Mouse (Mus musculus) liver, embryonic 15.5 days (tissue): ENCODE results near the gene Ccl6. TPM values are rescaled to one million over a fixed set of nuclear protein-coding genes. Genes with fewer than 3 reads are reported as not detected.
A peak's percentile ranks its signal among the peaks of the same experiment; 100 is the strongest.

Source experiments
- ATAC-seq: fragments of 200-750 bp; cut with Nextera tagmentation; 2 replicates; pipeline ENCODE4 v1.8.0; 2017; ENCODE audit warnings: moderate number of reproducible peaks, mild to moderate bottlenecking, moderate library complexity; ENCODE audit not compliant: insufficient read depth
- H3K27ac ChIP-seq: fragments of 300-500 bp; sonication (generic); replicated peaks from 2 replicates; pipeline ENCODE4 v1.5.1; 2015; ENCODE audit warnings: mild to moderate bottlenecking, inconsistent platforms
- H3K27me3 ChIP-seq: fragments of 300-500 bp; sonication (generic); 2 replicates; pipeline ENCODE4 v1.6.1; 2015; ENCODE audit warnings: mild to moderate bottlenecking, inconsistent platforms
- H3K36me3 ChIP-seq: fragments of 300-500 bp; sonication (generic); replicated peaks from 2 replicates; pipeline ENCODE4 v1.6.1; 2015; ENCODE audit warnings: moderate library complexity, mild to moderate bottlenecking, inconsistent platforms
- H3K4me1 ChIP-seq: fragments of 300-500 bp; sonication (generic); replicated peaks from 2 replicates; pipeline ENCODE4 v1.6.1; 2015; ENCODE audit warnings: inconsistent platforms
- H3K4me2 ChIP-seq: fragments of 300-500 bp; sonication (generic); 2 replicates; pipeline ENCODE4 v1.6.1; 2015; ENCODE audit warnings: moderate library complexity, mild to moderate bottlenecking, inconsistent platforms
- H3K4me3 ChIP-seq: fragments of 300-500 bp; sonication (generic); replicated peaks from 2 replicates; pipeline ENCODE4 v1.5.1; 2015; ENCODE audit warnings: mild to moderate bottlenecking, inconsistent platforms
- H3K9ac ChIP-seq: fragments of 300-500 bp; sonication (generic); 2 replicates; pipeline ENCODE4 v1.6.1; 2015; ENCODE audit warnings: moderate library complexity, mild to moderate bottlenecking, inconsistent platforms
- H3K9me3 ChIP-seq: fragments of 300-500 bp; sonication (generic); replicated peaks from 2 replicates; pipeline ENCODE4 v1.6.1; 2016; ENCODE audit warnings: inconsistent platforms
- WGBS: fragments of 180-500 bp; shearing (Covaris S2); methylation state at CpG from one replicate; pipeline ENCODE4 v1.1.7; 2015; ENCODE audit warnings: mixed read lengths; ENCODE audit not compliant: insufficient replicate concordance; 5-methylcytosine and 5-hydroxymethylcytosine counted together
- polyA plus RNA-seq: library from polyadenylated mRNA; unstranded; fragments of >200 nt; fragmentation: Nextera tagmentation; extraction: Ambion mirVana; gene quantifications from 2 replicates; pipeline ENCODE4 v1.2.1, GENCODE M21; 2015

The Ccl6 gene
- polyA plus RNA-seq, 1 experiment from 2014 or later: 15.6 TPM

- no peaks in the 10 kb centered on the region for H3K27me3 ChIP-seq
- no peak overlapping the region for H3K9ac ChIP-seq
- ATAC-seq: no peak
- 31% methylated on average over 4 of the region's 4 CpGs for WGBS
- H3K4me1 ChIP-seq: peaks cover 9% of the 10 kb centered on the region; the same call in 1 of the 2 replicates
- peak overlapping the region; percentile 2; the same call in 1 of the 2 replicates for H3K4me3 ChIP-seq
- H3K27ac ChIP-seq: no peak overlapping the region
- H3K9me3 ChIP-seq: no peaks in the 10 kb centered on the region
- H3K36me3 ChIP-seq: 0 out of 2 replicates have a peak, but pooled peaks cover 5% of the 10 kb centered on the region
- H3K4me2 ChIP-seq: peak overlapping the region; percentile 8; the same call in 1 of the 2 replicates
Observed at GRCm38 (mm10) chr11:83576927-83577555, 15.8 kb downstream of the Ccl6 start.

DNA sequence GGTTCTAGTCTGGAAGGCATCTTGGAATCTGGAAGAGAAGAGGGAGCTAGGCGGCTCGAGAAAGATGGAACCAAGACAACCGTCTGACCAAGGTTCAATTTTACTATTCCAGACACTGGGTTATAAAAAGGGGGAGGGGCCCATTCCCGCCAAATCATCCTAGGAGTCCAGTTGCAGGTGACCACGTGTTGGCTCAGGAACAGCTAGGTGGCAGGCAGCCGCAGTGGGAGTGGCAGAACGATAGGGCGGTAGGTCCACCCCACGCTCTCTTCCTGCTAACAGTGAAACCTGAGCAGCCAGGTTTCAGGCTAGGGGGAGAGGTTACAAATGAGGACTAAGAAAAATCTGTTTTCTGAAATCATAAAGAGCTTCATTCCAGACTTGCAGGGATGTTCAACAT is 20.1 kb downstream of the Ccl6 start:
- Histone ChIP-seq H3K4me3 (no peak overlapping the region), H3K36me3 (0 out of 2 replicates have a peak, but pooled peaks cover 5% of the 10 kb centered on the region), H3K9ac (no peak overlapping the region), H3K9me3 (no peaks in the 10 kb centered on the region), H3K4me1 (peaks cover 13% of the 10 kb centered on the region), H3K27ac (no peak overlapping the region), H3K4me2 (no peak overlapping the region), H3K27me3 (no peaks in the 10 kb centered on the region)
- ATAC-seq: no peak
- 52% methylated on average over 9 of the region's 9 CpGs for WGBS

DNA sequence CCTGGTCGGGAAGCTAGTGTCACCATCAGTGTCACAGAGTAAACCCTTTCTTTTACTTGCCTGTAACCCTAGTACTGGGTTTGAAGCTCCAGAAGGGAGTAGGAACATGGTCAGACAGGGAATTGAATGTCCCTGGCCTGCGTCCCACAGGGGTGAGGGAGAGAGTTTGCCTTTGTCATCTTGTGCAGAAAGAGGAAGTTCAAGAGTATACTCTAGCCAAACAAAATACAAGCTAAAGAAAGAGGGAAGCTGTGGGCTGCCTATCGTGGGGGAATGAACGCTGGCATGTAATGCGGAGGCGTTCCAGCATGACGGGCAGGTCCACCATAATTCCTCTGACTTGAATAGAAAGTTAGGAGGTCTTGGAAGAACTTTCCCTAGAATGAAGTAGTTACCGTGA is 20.7 kb downstream of the Ccl6 start:
- no peak for ATAC-seq
- 0 out of 2 replicates have a peak overlapping the region, but pooled peaks have one; percentile 4 for H3K27ac ChIP-seq

DNA sequence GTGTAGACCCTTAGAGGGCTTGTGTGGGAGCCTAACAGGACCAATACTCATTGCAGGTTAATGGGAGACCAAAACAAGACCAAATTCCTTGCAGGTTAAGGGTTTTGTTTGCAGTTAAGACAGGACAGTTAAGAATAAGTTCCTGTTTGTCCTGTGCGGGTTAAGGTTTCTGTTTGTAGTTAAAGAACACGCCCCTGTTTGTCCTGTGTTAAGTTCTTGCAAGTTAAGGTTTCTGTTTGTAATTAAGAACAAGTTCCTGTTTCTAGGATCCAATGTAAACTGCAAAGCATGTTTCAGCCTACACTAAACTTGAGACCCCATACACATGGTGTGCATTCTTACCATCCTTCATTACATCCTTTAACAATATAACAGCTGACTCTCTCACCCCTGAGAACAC is 22.7 kb downstream of the Ccl6 start:
- no peak overlapping the region for H3K4me2 ChIP-seq
- peaks cover 8% of the 10 kb centered on the region for H3K4me1 ChIP-seq
- no peak for ATAC-seq
- H3K9me3 ChIP-seq: no peaks in the 10 kb centered on the region
- WGBS: 31% methylated on average over 2 of the region's 2 CpGs
- H3K27me3 ChIP-seq: no peaks in the 10 kb centered on the region
- no peak overlapping the region for H3K9ac ChIP-seq
- H3K36me3 ChIP-seq: no peaks in the 10 kb centered on the region
- H3K27ac ChIP-seq: peak overlapping the region; percentile 41; the same call in 1 of the 2 replicates
- H3K4me3 ChIP-seq: no peak overlapping the region

More for the DNA sequence above, 20.7 kb downstream of the Ccl6 start:
- 19% methylated on average over 8 of the region's 8 CpGs for WGBS
- Histone ChIP-seq H3K27me3 (no peaks in the 10 kb centered on the region), H3K9me3 (no peaks in the 10 kb centered on the region), H3K4me1 (peaks cover 13% of the 10 kb centered on the region), H3K36me3 (0 out of 2 replicates have a peak, but pooled peaks cover 5% of the 10 kb centered on the region), H3K4me2 (no peak overlapping the region), H3K4me3 (no peak overlapping the region), H3K9ac (no peak overlapping the region)

GRCm38 (mm10) chr11:83569249-83569648 is 23.6 kb downstream of the Ccl6 start:
- H3K36me3 ChIP-seq: no peaks in the 10 kb centered on the region
- H3K9ac ChIP-seq: no peak overlapping the region
- H3K9me3 ChIP-seq: no peaks in the 10 kb centered on the region
- 17% methylated on average over 7 of the region's 7 CpGs for WGBS
- H3K4me1 ChIP-seq: peaks cover 8% of the 10 kb centered on the region
- no peak overlapping the region for H3K4me2 ChIP-seq
- no peak overlapping the region for H3K27ac ChIP-seq
- H3K4me3 ChIP-seq: no peak overlapping the region
- H3K27me3 ChIP-seq: no peaks in the 10 kb centered on the region
- ATAC-seq: no peak

GRCm38 (mm10) chr11:83568786-83569185 is 24.1 kb downstream of the Ccl6 start:
- Histone ChIP-seq H3K27ac (no peak overlapping the region), H3K4me3 (no peak overlapping the region), H3K9me3 (no peaks in the 10 kb centered on the region), H3K4me1 (peaks cover 8% of the 10 kb centered on the region), H3K36me3 (no peaks in the 10 kb centered on the region), H3K27me3 (no peaks in the 10 kb centered on the region), H3K9ac (no peak overlapping the region), H3K4me2 (no peak overlapping the region)
- no peak for ATAC-seq
- 29% methylated on average over 3 of the region's 3 CpGs for WGBS

GRCm38 (mm10) chr11:83568061-83568460 is 24.8 kb downstream of the Ccl6 start:
- Histone ChIP-seq H3K4me1 (peaks cover 8% of the 10 kb centered on the region), H3K36me3 (no peaks in the 10 kb centered on the region), H3K27ac (no peak overlapping the region), H3K27me3 (no peaks in the 10 kb centered on the region), H3K9ac (no peak overlapping the region), H3K4me3 (no peak overlapping the region), H3K4me2 (no peak overlapping the region), H3K9me3 (no peaks in the 10 kb centered on the region)
- ATAC-seq: no peak
- 71% methylated on average over 9 of the region's 9 CpGs for WGBS

- H3K27ac ChIP-seq: no peak overlapping the region
- H3K36me3 ChIP-seq: no peaks in the 10 kb centered on the region
- H3K9me3 ChIP-seq: no peaks in the 10 kb centered on the region
- no peak overlapping the region for H3K9ac ChIP-seq
- 62% methylated on average over 7 of the region's 7 CpGs for WGBS
- no peak overlapping the region for H3K4me2 ChIP-seq
- H3K4me1 ChIP-seq: peaks cover 8% of the 10 kb centered on the region
- no peaks in the 10 kb centered on the region for H3K27me3 ChIP-seq
- H3K4me3 ChIP-seq: no peak overlapping the region
- no peak for ATAC-seq
Observed at GRCm38 (mm10) chr11:83567311-83567710, 25.6 kb downstream of the Ccl6 start.

DNA sequence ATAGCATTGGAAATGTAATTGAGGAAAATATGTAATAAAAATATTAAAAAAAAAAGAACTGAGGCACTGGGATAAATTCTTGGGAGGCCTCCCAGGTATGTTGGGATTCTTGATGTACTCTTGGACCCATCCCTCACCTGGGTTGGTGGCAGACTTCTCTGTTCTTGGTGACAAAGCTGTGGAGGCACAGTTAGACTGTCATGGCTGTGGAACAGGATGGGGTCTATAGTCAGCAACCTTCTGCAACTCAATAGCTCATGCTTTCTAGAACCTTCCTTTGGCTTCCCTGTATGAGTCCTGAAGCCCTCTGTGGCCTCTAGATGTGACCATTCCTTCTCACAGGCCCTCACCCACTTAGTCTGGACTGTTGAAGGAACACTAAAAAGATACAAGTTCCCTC is 26.3 kb downstream of the Ccl6 start:
- Histone ChIP-seq H3K4me3 (no peak overlapping the region), H3K36me3 (no peaks in the 10 kb centered on the region), H3K9ac (no peak overlapping the region), H3K4me1 (peaks cover 8% of the 10 kb centered on the region), H3K27me3 (no peaks in the 10 kb centered on the region), H3K27ac (no peak overlapping the region), H3K4me2 (no peak overlapping the region), H3K9me3 (no peaks in the 10 kb centered on the region)
- ATAC-seq: no peak

- Histone ChIP-seq H3K4me1 (no peaks in the 10 kb centered on the region; the same call in none of the 2 replicates), H3K4me3 (no peak overlapping the region), H3K36me3 (no peaks in the 10 kb centered on the region), H3K27ac (no peak overlapping the region), H3K9ac (no peak overlapping the region), H3K27me3 (no peaks in the 10 kb centered on the region), H3K9me3 (no peaks in the 10 kb centered on the region), H3K4me2 (no peak overlapping the region)
- no peak for ATAC-seq
- WGBS: 52% methylated on average over 2 of the region's 2 CpGs
Observed at GRCm38 (mm10) chr11:83563754-83564153, 29.1 kb downstream of the Ccl6 start.

GRCm38 (mm10) chr11:83562311-83562887 is 30.5 kb downstream of the Ccl6 start:
- Histone ChIP-seq H3K9ac (no peak overlapping the region), H3K27ac (peak overlapping the region; percentile 56), H3K27me3 (no peaks in the 10 kb centered on the region), H3K4me3 (no peak overlapping the region), H3K9me3 (no peaks in the 10 kb centered on the region), H3K4me1 (no peaks in the 10 kb centered on the region; the same call in none of the 2 replicates), H3K4me2 (no peak overlapping the region), H3K36me3 (no peaks in the 10 kb centered on the region)
- peak; percentile 63 for ATAC-seq
- WGBS: 29% methylated on average over 6 of the region's 6 CpGs
